Mouse (Mus musculus) urinary bladder, postnatal 4 days (tissue): ENCODE data around the gene Zbtb48.

Source experiments
- DNase-seq, 2 experiments: peaks; one replicate each; pipeline ENCODE4 v3.0.0; 2021 to 2022; ENCODE audit warnings: low spot score in 2 of 2

Zbtb48 gene

DNA sequence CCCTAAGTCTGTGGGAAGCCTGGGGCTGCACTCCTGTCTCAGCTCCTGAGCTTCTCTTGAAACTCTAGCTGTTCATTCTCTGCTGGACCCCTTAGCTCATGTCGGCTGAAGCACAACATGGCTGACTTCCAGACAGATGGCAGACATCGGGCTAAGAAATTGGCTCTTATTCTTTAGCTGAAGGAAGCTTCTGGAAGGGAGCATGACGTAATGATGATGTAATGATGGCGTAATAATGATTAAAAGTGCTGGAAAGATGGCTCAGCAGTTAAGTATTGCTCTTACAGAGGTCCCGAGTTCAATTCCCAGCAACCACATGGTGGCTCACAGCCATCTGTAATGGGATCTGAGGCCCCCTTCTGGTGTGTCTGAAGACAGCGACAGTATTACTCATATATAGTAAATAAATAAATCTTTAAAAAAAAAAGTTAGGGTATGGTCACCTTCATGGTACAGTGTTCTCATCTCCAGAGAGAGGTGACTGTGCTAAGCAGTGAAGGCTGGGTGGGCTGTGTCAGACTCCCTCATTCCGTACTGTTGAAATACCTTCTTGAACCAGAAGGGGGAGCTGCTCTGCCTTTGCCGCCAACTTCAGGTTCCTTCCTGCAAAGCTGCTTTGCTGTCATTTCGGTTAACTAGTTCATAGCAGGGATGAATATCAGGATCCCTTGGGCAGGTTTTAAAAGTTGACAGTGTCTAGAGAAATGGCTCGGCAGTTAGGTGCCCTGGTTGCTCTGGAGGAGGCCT, 55.1 kb downstream of the Zbtb48 start:
- DNase-seq: no peak
